Mouse (Mus musculus) retina, embryonic 14.5 days (tissue): ENCODE results near the gene Gpr34.

Experiments used
- DNase-seq: peaks from one replicate; pipeline ENCODE4 v3.0.0-alpha.2; 2015; ENCODE audit warnings: low spot score

The Gpr34 gene

GRCm38 (mm10) chrX:13631599-13632283 lies at the start of gene Gpr34:
Gene Gpr34, plus strand, starts transcription at chrX:13632089.
- no peak for DNase-seq

- no peak for DNase-seq
Measured at GRCm38 (mm10) chrX:13599373-13599772, 32.5 kb upstream of the Gpr34 start.

- DNase-seq = no peak
Measured at GRCm38 (mm10) chrX:13599966-13600365, 31.9 kb upstream of the Gpr34 start.

GRCm38 (mm10) chrX:13606741-13607140 lies 25.1 kb upstream of the Gpr34 start:
- no peak for DNase-seq

GRCm38 (mm10) chrX:13607752-13608151 lies 24.1 kb upstream of the Gpr34 start:
- no peak for DNase-seq

- no peak for DNase-seq
Measured at GRCm38 (mm10) chrX:13611114-13611513, 20.8 kb upstream of the Gpr34 start.

- no peak for DNase-seq
Measured at GRCm38 (mm10) chrX:13612115-13612514, 19.8 kb upstream of the Gpr34 start.

- DNase-seq = no peak
Measured at GRCm38 (mm10) chrX:13616726-13617125, 15.2 kb upstream of the Gpr34 start.

GRCm38 (mm10) chrX:13617294-13617693 lies 14.6 kb upstream of the Gpr34 start:
- no peak for DNase-seq

- no peak for DNase-seq
Measured at GRCm38 (mm10) chrX:13618476-13618875, 13.4 kb upstream of the Gpr34 start.

- DNase-seq = no peak
Measured at GRCm38 (mm10) chrX:13621473-13621872, 10.4 kb upstream of the Gpr34 start.

- no peak for DNase-seq
Measured at GRCm38 (mm10) chrX:13622654-13623053, 9.2 kb upstream of the Gpr34 start.

- DNase-seq = no peak
Measured at GRCm38 (mm10) chrX:13636398-13636797, 4.5 kb downstream of the Gpr34 start.

GRCm38 (mm10) chrX:13638894-13639293 lies 7.0 kb downstream of the Gpr34 start:
- DNase-seq = no peak

GRCm38 (mm10) chrX:13651889-13652288 lies 20.0 kb downstream of the Gpr34 start:
- no peak for DNase-seq

- DNase-seq = no peak
Measured at GRCm38 (mm10) chrX:13652291-13652690, 20.4 kb downstream of the Gpr34 start.

GRCm38 (mm10) chrX:13655005-13655421 lies 23.1 kb downstream of the Gpr34 start:
- DNase-seq = no peak

GRCm38 (mm10) chrX:13655906-13656305 lies 24.0 kb downstream of the Gpr34 start:
- DNase-seq = no peak

- peak; percentile 68 for DNase-seq
Measured at GRCm38 (mm10) chrX:13656721-13657120, 24.8 kb downstream of the Gpr34 start.

GRCm38 (mm10) chrX:13658616-13659140 lies 26.8 kb downstream of the Gpr34 start:
- DNase-seq = no peak

GRCm38 (mm10) chrX:13659201-13659890 lies 27.5 kb downstream of the Gpr34 start:
- no peak for DNase-seq

- no peak for DNase-seq
Measured at GRCm38 (mm10) chrX:13661063-13661462, 29.2 kb downstream of the Gpr34 start, which contains the start of gene Gpr82. Gene Gpr82, plus strand, starts transcription at chrX:13661363.

- DNase-seq = no peak
Measured at GRCm38 (mm10) chrX:13668867-13669266, 37.0 kb downstream of the Gpr34 start.
